Mouse (Mus musculus) left cerebral cortex, adult 9 months (tissue): ENCODE results near the gene Gramd4.

Experiments
- DNase-seq, 2 experiments: peaks; one replicate each; pipeline ENCODE4 v3.0.0; 2022; ENCODE audit warnings: low spot score in 2 of 2

Gramd4 gene

GRCm38 (mm10) chr15:86181941-86182439 lies 124.5 kb downstream of the Gramd4 start:
- DNase-seq: no peak

- peak in 1 of 2 experiments; percentile 61 for DNase-seq
These were observed 125.2 kb downstream of the Gramd4 start for GRCm38 (mm10) chr15:86182646-86183045.

- DNase-seq: no peak
These were observed 126.0 kb downstream of the Gramd4 start for GRCm38 (mm10) chr15:86183484-86183883.

GRCm38 (mm10) chr15:86184071-86184470 lies 126.6 kb downstream of the Gramd4 start:
- DNase-seq: no peak

- no peak for DNase-seq
These were observed 127.6 kb downstream of the Gramd4 start for GRCm38 (mm10) chr15:86184851-86185688.

- peak in 1 of 2 experiments; percentile 85 for DNase-seq
These were observed 128.4 kb downstream of the Gramd4 start, which contains the start of gene Cerk for GRCm38 (mm10) chr15:86185689-86186569. TSS of gene Cerk (minus strand) at chr15:86186141.

GRCm38 (mm10) chr15:86186686-86187085 lies 129.2 kb downstream of the Gramd4 start:
- DNase-seq: no peak
